Mouse (Mus musculus) lung, postnatal 14 days (tissue): ENCODE data around the gene Olfr490.

ENCODE experiments used
- DNase-seq: peaks from one replicate; pipeline ENCODE4 v3.0.0; 2021

The Olfr490 gene

GRCm38 (mm10) chr7:108288834-108289233 is at the start of gene Olfr490:
Olfr490 (minus strand) TSS chr7:108288934.
- no peak for DNase-seq

- no peak for DNase-seq
Observed at GRCm38 (mm10) chr7:108323574-108323973, 34.8 kb upstream of the Olfr490 start, which contains the start of gene Olfr492. Olfr492 (minus strand) TSS chr7:108323674.

GRCm38 (mm10) chr7:108313151-108313550 is 24.4 kb upstream of the Olfr490 start, which contains the start of gene Olfr491:
Olfr491 (plus strand) TSS chr7:108313451.
- DNase-seq = no peak

GRCm38 (mm10) chr7:108258247-108258646 is 30.5 kb downstream of the Olfr490 start, which contains the start of gene Olfr488:
Olfr488 (minus strand) TSS chr7:108258347.
- DNase-seq = no peak
